Mouse (Mus musculus): ENCODE measurements around the gene Arrb1. TPM values are rescaled to one million over a fixed set of nuclear protein-coding genes. Genes with fewer than 3 reads are reported as not detected.
A peak's percentile ranks its signal among the peaks of the same experiment; 100 is the strongest.
"Not testable (repeated sequence)": the region's sequence is repeated elsewhere in the genome, so short reads cannot be mapped to it uniquely, and the experiment has no call there.

Gene Arrb1
- polyA plus RNA-seq (2016; fragmentation: Nextera tagmentation; extraction: Ambion mirVana): 13.4 and 14.5 TPM in 2 replicates

DNA sequence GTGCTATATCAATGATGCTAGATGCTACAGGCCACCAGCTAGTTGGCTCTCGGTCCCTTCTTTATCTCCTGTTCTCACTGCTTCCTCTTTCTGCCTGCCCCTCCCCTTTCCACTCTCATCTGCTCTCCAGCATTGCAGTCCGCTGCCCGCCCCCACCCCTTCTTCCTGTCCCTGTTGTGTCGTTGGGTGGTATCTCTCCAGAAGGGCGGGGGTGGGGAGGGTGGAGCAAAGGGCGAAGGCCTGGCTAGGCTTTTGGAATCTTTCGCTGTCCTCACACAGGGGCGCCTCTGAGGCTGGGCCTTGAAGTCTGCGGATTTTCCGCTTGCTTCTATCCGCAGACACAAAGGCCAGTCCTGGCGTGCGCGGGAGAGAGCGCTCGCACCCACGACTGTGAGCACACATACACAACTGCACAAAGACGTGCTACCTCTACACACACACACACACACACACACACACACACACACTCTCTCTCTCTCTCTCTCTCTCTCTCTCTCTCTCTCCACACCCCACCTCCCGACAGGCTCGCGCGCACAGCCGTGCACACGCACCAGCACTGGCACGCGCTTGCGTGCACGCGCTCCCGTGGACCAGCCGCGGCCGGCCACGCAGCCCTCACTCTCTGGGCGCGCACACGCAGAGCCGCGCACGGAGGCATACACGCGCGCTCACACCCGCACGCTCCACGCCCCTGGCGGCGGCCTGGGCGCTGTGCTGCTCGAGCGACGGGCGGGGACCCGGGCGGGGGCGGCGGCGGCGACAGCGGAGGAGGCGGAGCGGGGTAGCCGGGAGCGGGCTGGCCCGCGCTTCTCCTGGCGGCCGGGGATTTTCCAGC is at the start of gene Arrb1:
Gene Arrb1, plus strand, starts transcription at position 566 of the 835 bp plus-strand sequence.
- WGBS: under 1% methylated on average over 66 of the region's 68 CpGs
- peak within 1 kb of the TSS; percentile 90 for H3K9ac ChIP-seq
- peak within 1 kb of the TSS; percentile 89 for H3K4me2 ChIP-seq
- peak within 1 kb of the TSS; percentile 93 for H3K27ac ChIP-seq (ENCODE audit: poor library complexity, severe bottlenecking)
- no peaks in the 10 kb centered on the region for H3K9me3 ChIP-seq (replicated peaks)
- peak; percentile 87 for ATAC-seq (ENCODE audit: insufficient number of reproducible peaks, low FRiP score)
- H3K4me3 ChIP-seq: peak within 1 kb of the TSS; percentile 83
- H3K36me3 ChIP-seq: no peaks in the 10 kb centered on the region
- H3K4me1 ChIP-seq (replicated peaks): peaks cover 50% of the 10 kb centered on the region
- no peaks in the 10 kb centered on the region for H3K27me3 ChIP-seq (replicated peaks)

DNA sequence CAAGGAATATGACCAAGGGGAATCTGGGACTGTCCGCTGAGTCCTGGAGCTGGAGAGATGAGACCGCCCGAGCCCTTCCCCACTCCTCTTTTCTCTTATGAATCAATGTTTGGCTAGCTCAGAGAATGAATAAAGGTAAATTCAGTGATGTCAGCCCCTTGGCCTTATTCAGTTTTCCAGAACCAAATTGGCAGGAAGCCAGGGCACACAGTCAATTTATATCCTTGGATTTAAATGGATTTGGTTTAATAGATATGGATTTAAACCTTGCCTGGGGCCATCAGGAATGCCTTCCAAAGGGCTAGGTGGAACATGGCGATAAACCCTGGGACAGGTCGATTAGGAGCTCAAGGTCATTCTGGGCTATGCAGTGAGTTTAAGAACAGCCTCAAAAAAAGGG is 45.6 kb upstream of the Arrb1 start:
- no peaks in the 10 kb centered on the region for H3K27me3 ChIP-seq (replicated peaks)
- H3K4me2 ChIP-seq: no peak overlapping the region
- 0 out of 2 replicates have a peak, but pooled peaks cover 4% of the 10 kb centered on the region for H3K4me1 ChIP-seq (replicated peaks)
- no peak overlapping the region for H3K9ac ChIP-seq
- WGBS: 79% methylated on average over 5 of the region's 5 CpGs
- no peak overlapping the region for H3K4me3 ChIP-seq
- H3K36me3 ChIP-seq: no peaks in the 10 kb centered on the region
- H3K9me3 ChIP-seq (replicated peaks): peaks cover 8% of the 10 kb centered on the region
- H3K27ac ChIP-seq (ENCODE audit: poor library complexity, severe bottlenecking): no peak overlapping the region
- no peak for ATAC-seq (ENCODE audit: insufficient number of reproducible peaks, low FRiP score)

DNA sequence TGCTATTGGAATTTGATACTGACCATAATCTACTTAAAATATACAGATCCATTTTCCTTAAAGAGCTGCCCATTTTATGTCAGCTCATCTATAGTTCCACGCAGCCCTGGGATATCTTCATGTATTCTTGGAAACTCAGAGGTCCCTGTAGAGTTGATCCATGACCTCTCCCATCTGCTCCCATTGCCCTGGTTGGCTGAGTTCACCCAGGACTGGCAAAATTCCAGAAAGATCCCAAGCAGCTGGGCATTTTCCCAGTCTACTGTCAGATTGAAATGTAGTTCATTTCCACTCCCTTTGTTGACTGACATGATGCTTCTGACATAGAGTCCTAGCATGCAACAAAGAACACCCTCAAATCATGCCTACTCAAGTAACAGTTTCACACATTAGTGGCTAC is 36.1 kb upstream of the Arrb1 start:
- Histone ChIP-seq H3K27me3 (replicated peaks) (no peaks in the 10 kb centered on the region), H3K9ac (no peak overlapping the region), H3K27ac (ENCODE audit: poor library complexity, severe bottlenecking) (no peak overlapping the region), H3K36me3 (no peaks in the 10 kb centered on the region), H3K4me2 (no peak overlapping the region), H3K4me1 (replicated peaks) (peaks cover 3% of the 10 kb centered on the region), H3K4me3 (no peak overlapping the region), H3K9me3 (replicated peaks) (no peaks in the 10 kb centered on the region)
- ATAC-seq (ENCODE audit: insufficient number of reproducible peaks, low FRiP score): no peak
- 60% methylated on average over 1 of the region's 1 CpGs for WGBS

DNA sequence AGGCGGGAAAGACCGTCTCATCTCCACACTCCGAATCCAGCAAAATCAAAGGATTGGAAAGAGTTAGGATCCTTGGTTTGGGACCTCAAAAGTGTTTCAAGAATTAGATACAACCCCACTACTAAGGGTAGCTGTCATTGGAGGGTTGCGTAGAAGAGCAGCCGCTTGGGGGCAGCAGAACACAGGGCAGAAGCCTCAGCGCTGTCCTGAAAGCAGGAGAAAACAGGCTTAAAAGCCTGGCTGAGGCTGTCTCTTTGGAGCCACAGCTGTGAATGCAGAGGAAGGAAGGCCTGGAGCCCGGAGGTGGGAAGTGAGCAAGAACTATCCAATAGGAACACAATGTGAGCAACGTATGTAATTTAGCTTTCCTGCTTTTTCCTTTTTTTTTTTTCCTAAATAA is 35.1 kb upstream of the Arrb1 start:
- H3K36me3 ChIP-seq: no peaks in the 10 kb centered on the region
- 3% methylated on average over 8 of the region's 8 CpGs for WGBS
- H3K27ac ChIP-seq (ENCODE audit: poor library complexity, severe bottlenecking): no peak overlapping the region
- ATAC-seq (ENCODE audit: insufficient number of reproducible peaks, low FRiP score): peak; percentile 81
- H3K4me3 ChIP-seq: no peak overlapping the region
- no peaks in the 10 kb centered on the region for H3K27me3 ChIP-seq (replicated peaks)
- no peaks in the 10 kb centered on the region for H3K9me3 ChIP-seq (replicated peaks)
- H3K9ac ChIP-seq: no peak overlapping the region
- H3K4me2 ChIP-seq: no peak overlapping the region
- peaks cover 3% of the 10 kb centered on the region for H3K4me1 ChIP-seq (replicated peaks)

DNA sequence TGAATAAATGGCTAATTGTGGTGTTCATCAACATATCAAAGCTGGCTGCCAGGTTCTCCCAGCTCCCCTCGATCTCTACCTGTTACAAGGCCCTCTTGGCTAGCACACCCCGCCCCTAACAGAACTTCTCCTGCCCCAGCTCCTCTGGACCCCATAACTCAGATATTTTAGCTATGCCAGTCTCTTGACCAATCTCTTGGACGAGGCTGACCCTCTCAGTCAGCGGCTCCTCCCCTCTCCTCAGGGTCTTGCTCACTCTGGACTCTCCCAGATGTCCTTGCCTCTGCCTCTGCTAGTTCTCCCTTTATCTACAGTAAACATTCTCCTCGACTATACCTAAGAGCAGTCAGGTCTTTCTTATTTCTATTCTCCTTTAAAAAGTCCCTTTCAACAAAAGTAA is 34.6 kb upstream of the Arrb1 start:
- H3K4me3 ChIP-seq: no peak overlapping the region
- no peak overlapping the region for H3K9ac ChIP-seq
- H3K27me3 ChIP-seq (replicated peaks): no peaks in the 10 kb centered on the region
- no peak overlapping the region for H3K4me2 ChIP-seq
- peak; percentile 69 for ATAC-seq (ENCODE audit: insufficient number of reproducible peaks, low FRiP score)
- H3K4me1 ChIP-seq (replicated peaks): peaks cover 3% of the 10 kb centered on the region
- 18% methylated on average over 5 of the region's 5 CpGs for WGBS
- H3K36me3 ChIP-seq: no peaks in the 10 kb centered on the region
- 0 out of 2 replicates have a peak overlapping the region, but pooled peaks have one; percentile 32 for H3K27ac ChIP-seq (ENCODE audit: poor library complexity, severe bottlenecking)
- no peaks in the 10 kb centered on the region for H3K9me3 ChIP-seq (replicated peaks)

GRCm38 (mm10) chr7:99501148-99501547 is 34.1 kb upstream of the Arrb1 start:
- H3K9ac ChIP-seq: no peak overlapping the region
- H3K27ac ChIP-seq (ENCODE audit: poor library complexity, severe bottlenecking): no peak overlapping the region
- no peak for ATAC-seq (ENCODE audit: insufficient number of reproducible peaks, low FRiP score)
- no peak overlapping the region for H3K4me2 ChIP-seq
- H3K9me3 ChIP-seq (replicated peaks): no peaks in the 10 kb centered on the region
- no peaks in the 10 kb centered on the region for H3K36me3 ChIP-seq
- 36% methylated on average over 1 of the region's 1 CpGs for WGBS
- H3K4me1 ChIP-seq (replicated peaks): peaks cover 3% of the 10 kb centered on the region
- H3K4me3 ChIP-seq: no peak overlapping the region
- no peaks in the 10 kb centered on the region for H3K27me3 ChIP-seq (replicated peaks)

DNA sequence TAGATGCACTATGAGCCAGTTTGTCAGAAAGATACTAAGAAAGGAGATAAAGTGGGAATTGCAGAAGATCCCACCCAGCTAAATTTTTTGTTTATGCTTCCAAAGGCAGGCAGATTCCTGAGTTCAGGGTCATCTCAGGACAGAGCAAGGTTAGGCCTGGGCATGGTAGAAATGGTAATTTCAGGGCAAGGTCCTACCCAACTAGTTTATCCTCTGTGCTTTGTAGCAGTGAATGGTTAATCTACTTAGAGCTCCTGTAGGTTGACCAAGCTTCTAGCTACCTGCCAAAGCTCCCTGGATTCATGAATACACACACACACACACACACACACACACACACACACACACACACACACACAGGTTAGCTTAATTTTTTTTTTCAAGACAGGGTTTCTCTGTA is 30.7 kb upstream of the Arrb1 start:
- Histone ChIP-seq H3K36me3 (no peaks in the 10 kb centered on the region), H3K9ac (no peak overlapping the region), H3K27me3 (replicated peaks) (no peaks in the 10 kb centered on the region), H3K4me3 (no peak overlapping the region), H3K9me3 (replicated peaks) (peaks cover 9% of the 10 kb centered on the region; the same call in 1 of the 2 replicates), H3K27ac (ENCODE audit: poor library complexity, severe bottlenecking) (no peak overlapping the region), H3K4me1 (replicated peaks) (peaks cover 3% of the 10 kb centered on the region), H3K4me2 (no peak overlapping the region)
- no peak for ATAC-seq (ENCODE audit: insufficient number of reproducible peaks, low FRiP score)

- not testable (repeated sequence) for ATAC-seq (ENCODE audit: insufficient number of reproducible peaks, low FRiP score); H3K4me1 ChIP-seq (replicated peaks); H3K4me3 ChIP-seq; H3K27ac ChIP-seq (ENCODE audit: poor library complexity, severe bottlenecking); H3K9me3 ChIP-seq (replicated peaks); H3K27me3 ChIP-seq (replicated peaks); H3K9ac ChIP-seq; H3K36me3 ChIP-seq; H3K4me2 ChIP-seq
- WGBS: 15% methylated on average over 2 of the region's 2 CpGs
Observed at GRCm38 (mm10) chr7:99508187-99508586, 27.1 kb upstream of the Arrb1 start.

GRCm38 (mm10) chr7:99510087-99510501 is 25.2 kb upstream of the Arrb1 start:
- 7% methylated on average over 8 of the region's 8 CpGs for WGBS
- peak overlapping the region; percentile 9; the same call in 1 of the 2 replicates for H3K9ac ChIP-seq
- peaks cover 8% of the 10 kb centered on the region for H3K4me1 ChIP-seq (replicated peaks)
- H3K36me3 ChIP-seq: no peaks in the 10 kb centered on the region
- no peak overlapping the region for H3K27ac ChIP-seq (ENCODE audit: poor library complexity, severe bottlenecking)
- no peak overlapping the region for H3K4me3 ChIP-seq
- ATAC-seq (ENCODE audit: insufficient number of reproducible peaks, low FRiP score): no peak
- H3K27me3 ChIP-seq (replicated peaks): no peaks in the 10 kb centered on the region
- H3K9me3 ChIP-seq (replicated peaks): peaks cover 9% of the 10 kb centered on the region; the same call in 1 of the 2 replicates
- peak overlapping the region; percentile 47 for H3K4me2 ChIP-seq

- Histone ChIP-seq H3K4me3 (no peak overlapping the region), H3K4me1 (replicated peaks) (peaks cover 15% of the 10 kb centered on the region), H3K36me3 (no peaks in the 10 kb centered on the region), H3K27me3 (replicated peaks) (no peaks in the 10 kb centered on the region), H3K27ac (ENCODE audit: poor library complexity, severe bottlenecking) (peak overlapping the region; percentile 63), H3K4me2 (0 out of 2 replicates have a peak overlapping the region, but pooled peaks have one; percentile 1), H3K9me3 (replicated peaks) (no peaks in the 10 kb centered on the region), H3K9ac (no peak overlapping the region)
- 53% methylated on average over 9 of the region's 9 CpGs for WGBS
- peak; percentile 56; the same call in 1 of the 2 replicates for ATAC-seq (ENCODE audit: insufficient number of reproducible peaks, low FRiP score)
Observed at GRCm38 (mm10) chr7:99516092-99516813, 19.0 kb upstream of the Arrb1 start.

DNA sequence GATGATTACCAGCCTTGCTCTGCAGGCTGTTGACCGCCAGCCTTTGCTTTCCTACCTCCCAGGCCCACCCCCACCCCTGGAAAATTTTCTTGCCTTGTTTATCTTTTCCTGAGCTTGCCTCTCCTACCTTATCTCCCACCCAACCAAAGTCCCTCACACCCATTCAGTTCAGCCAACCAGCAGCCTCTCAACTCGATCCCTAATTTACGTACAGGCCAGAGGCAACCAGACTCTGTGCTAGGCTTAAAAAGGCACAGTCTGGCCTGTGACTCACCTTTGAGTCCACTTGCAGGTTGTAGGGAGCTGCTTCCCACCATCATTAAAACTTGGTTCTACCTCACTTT is 18.5 kb upstream of the Arrb1 start:
- Histone ChIP-seq H3K36me3 (no peaks in the 10 kb centered on the region), H3K4me1 (replicated peaks) (peaks cover 15% of the 10 kb centered on the region), H3K4me2 (0 out of 2 replicates have a peak overlapping the region, but pooled peaks have one; percentile 1), H3K27ac (ENCODE audit: poor library complexity, severe bottlenecking) (peak overlapping the region; percentile 63), H3K27me3 (replicated peaks) (no peaks in the 10 kb centered on the region), H3K9ac (no peak overlapping the region), H3K9me3 (replicated peaks) (no peaks in the 10 kb centered on the region), H3K4me3 (no peak overlapping the region)
- WGBS: 24% methylated on average over 3 of the region's 3 CpGs
- ATAC-seq (ENCODE audit: insufficient number of reproducible peaks, low FRiP score): peak; percentile 84
